Mouse (Mus musculus) thymus, postnatal 36 days (tissue): Measurements from ENCODE around the gene Eps15l1.

Experiments used
- DNase-seq, 2 experiments: peaks; one replicate each; pipeline ENCODE4 v3.0.0; 2022; ENCODE audit warnings: mixed read lengths in 2 of 2

Eps15l1 gene

DNA sequence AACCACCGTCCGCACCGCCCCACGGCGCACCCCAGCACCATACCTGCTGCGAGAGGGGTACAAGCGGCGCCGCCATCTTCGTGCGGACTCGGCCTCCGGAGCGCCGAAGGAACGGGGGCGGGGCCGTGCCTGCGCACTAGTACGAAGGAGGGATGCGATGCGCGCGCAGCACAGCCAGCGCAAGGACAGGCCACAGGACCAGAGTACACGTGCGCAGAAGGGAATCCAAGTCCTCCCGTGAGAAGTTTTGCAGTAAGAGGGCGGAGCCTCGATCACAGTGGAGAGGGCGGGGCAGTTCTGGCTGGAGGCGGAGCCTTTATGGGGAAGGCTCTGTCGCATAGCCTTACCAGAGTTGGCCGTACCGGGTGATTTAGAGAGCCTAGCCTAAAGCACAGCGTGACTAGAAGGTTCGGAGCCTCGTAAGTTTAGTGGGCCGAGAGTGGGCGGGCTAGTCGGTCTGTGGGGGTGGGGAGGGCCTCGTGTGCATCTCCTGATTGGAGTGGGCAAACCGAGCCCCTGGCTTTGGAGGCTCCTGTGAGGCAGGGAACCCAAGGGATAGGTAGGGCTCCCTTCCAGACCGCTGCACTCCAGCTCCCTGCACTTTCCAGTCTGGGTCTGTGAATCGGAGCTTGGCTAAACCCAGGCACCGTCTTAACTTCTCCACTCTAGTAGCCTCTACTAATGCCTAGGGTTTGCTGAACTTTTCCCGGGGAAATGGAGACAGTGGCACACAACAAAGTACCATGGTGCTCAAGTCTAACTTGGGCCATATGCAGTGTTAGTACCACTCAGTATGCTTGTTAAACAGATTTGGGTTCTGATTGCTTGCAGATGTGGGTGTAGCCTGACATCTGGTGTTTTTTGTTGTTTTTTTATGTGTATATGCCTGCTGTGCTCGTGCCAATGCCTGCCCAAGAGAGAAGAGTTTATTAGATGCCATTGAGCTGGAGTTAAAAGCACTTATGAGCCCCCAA is at the start of gene Eps15l1:
Eps15l1 (minus strand) TSS at position 99 of the 974 bp plus-strand sequence.
- peak; percentile 99 for DNase-seq

GRCm38 (mm10) chr8:72470684-72471083 is 49.4 kb upstream of the Eps15l1 start:
- no peak for DNase-seq

DNA sequence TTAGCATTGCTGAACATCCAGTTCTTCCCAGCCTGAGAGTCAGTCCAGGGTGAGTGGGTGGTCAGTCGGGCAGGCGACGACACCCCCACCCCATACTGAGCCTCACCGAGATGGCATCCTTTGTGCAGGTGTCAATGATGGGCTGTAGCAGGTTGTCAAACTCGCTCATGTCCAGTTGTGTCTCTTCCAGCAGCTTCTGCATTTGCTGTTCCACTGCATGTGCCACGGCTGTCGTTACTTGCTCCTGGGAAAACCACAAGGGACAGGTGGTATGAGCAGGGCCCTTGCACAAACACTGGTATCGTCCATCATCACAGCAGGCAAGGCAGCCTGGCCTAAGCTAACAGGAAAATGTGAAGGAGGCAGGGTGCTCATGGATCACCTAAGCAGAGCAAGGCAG is 48.7 kb upstream of the Eps15l1 start:
- DNase-seq = no peak

DNA sequence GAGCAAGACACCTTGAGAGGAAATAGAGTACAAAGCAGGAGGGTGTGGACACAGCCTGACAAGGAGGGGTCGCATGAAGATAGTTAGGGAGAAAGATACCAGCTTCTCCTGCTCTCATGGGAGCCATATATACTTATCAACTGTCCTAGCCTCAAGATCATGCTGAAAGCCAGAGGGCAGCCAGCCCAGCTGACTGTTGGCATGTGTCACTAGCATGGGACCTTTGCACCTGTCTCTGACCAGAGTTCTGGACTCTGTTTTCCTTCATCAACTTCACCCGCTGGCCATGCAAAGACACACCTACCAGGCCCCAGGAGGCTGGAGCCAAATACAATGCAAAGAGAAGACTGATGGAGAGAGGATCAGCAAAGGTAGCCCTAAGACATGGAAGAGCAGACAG is 48.0 kb upstream of the Eps15l1 start:
- no peak for DNase-seq

DNA sequence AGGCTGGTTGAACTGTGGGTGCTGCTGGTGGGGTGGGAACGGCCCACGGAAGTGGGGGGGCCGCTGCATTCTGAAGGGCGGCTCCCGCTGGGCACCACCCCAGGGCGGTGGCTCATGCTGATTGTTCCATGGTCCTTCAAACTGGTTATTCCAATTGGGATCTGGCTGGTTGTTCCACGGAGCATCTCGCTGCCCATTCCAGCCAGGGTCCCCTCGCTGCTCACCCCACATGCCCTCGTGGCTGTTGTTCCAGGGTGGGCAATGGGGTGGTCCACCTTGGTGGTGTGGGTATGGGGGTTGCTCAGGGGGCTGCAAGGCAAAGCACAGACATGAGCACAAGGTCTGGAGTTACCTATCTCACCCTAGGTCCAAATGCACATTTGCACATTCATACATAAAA is 43.0 kb upstream of the Eps15l1 start:
- no peak for DNase-seq

- no peak for DNase-seq
Observed at GRCm38 (mm10) chr8:72459881-72460533, 38.7 kb upstream of the Eps15l1 start.

- no peak for DNase-seq
Observed at GRCm38 (mm10) chr8:72458457-72458856, 37.2 kb upstream of the Eps15l1 start.

DNA sequence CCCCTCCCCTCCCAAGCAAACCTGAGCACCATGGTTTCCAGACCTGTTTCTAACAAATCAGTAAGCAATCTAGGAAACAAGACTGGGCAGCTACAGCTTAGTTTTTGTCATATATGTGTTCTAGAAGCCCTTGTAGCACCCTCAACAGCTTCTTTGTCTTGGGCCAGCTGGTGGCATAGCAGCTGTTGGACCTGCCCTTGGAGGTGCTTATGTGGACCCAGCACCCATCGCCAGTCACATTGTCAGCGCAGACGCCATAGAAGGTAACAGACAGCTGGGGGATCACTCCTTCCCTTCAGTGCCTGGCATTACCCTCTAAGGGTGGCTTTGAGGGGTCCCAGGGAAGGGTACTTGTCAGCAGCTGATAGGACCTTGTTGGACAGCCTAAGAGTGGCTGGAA is 36.5 kb upstream of the Eps15l1 start:
- DNase-seq = no peak

DNA sequence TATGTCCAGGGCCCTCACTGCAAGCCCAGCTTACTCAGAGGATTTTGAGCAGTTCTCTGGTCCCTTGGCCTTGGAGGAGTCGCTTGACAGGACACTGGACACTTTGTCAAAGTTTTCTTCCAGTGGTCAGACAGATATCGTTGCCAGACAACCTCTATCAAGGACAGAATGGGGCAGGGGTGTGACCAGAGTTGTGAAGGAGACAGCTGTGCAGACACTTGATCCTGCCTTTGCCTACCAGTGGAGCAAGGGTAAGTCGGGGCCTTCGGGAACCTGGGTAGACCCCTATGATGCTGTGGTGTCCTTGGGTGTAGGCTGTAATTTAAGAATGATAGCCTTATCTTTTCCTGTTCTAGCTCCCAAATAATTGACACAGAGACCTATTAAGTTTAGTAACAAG is 34.1 kb upstream of the Eps15l1 start:
- no peak for DNase-seq

- no peak for DNase-seq
Observed at GRCm38 (mm10) chr8:72453904-72454303, 32.6 kb upstream of the Eps15l1 start.

DNA sequence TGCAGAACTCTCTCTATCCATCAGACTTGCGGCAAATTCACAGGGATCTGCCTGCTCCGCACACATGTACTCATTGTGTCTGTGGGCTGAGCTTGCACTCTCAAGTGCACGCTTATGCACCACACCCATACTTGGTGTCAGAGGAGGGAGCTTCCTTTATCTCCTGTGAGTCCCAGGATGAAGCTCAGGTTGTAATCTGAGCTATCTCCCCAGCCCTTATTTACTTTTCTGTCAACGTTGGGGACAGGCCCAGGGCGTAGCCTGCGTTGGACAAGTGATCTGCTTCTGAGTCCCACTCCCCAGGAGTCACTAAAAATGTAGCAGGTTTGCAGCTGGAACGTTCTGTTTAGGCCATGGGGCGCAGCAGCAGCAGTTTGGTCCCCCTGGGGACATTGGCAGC is 30.3 kb upstream of the Eps15l1 start:
- DNase-seq = no peak

GRCm38 (mm10) chr8:72445071-72445470 is 23.8 kb upstream of the Eps15l1 start:
- DNase-seq = no peak

- no peak for DNase-seq
Observed at GRCm38 (mm10) chr8:72443994-72444350, 22.7 kb upstream of the Eps15l1 start.

DNA sequence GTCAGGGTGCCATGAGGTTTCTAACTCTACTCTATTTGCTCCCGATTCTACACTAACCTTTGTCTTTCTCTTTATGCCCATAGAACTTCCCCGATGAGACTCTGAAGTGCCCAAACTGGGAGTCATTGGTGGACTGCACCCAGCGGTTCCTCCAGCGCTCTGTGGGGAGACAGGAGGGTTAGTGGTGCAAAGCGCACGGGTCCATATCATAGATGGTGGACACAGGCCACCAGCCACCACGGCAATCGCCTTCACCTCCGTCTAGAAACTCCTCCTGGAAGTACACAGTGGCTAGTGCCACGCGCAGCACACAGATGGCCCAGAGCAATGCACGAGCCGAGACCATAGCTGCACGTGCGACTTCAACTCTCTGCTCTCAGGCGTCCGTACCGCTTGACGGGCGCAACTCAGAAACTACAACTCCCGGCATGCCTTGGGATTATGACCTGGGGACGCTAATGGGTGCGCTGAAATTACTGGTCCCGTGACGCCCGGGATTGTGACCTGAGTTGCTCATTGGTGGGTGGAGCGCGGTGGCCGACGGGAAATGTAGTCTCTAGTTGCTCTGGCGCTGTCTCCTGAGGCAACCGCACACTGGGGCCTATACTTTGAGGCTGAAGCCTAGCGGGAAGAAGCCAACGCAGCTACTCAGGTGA is 22.2 kb upstream of the Eps15l1 start, which contains the start of the genes Calr3 and 1700030K09Rik:
Calr3 (minus strand) TSS at position 533 of the 656 bp plus-strand sequence.
1700030K09Rik (plus strand) TSS at position 543 of the 656 bp plus-strand sequence.
- DNase-seq = peak; percentile 97 to 99

DNA sequence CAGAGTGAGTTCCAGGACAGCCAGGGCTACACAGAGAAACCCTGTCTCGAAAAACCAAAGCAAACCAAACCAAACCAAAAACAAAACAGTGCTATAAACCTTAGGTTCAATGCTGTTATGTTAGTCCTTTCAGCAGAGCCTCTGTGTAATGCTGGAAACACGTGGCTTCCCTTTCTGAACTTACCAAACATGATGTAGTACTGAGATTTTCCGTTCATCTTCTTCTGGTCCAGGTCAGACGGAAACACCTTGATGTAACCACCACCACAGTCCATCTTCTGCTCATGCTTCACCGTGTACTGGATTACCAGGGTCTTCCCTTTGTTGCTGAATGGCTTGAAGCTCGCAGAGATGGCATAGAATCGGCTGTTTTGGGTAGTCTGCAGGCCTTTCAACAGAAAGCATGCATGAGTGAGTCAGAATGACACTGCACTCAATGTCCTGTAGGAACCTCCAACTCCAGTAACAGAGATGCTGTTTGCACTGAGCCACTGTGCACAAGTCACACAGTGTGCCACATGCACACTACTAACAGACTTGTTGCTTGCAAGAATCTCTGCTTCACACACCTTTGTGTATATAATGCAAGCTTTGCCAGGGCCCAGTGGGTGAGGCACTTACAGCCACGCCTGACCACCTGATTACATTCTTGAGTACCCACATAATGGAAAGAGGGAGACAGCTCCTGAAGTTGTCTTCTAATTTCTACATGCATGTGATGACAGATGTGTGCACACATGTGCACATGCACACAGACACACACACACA is 17.2 kb upstream of the Eps15l1 start:
- DNase-seq = no peak

DNA sequence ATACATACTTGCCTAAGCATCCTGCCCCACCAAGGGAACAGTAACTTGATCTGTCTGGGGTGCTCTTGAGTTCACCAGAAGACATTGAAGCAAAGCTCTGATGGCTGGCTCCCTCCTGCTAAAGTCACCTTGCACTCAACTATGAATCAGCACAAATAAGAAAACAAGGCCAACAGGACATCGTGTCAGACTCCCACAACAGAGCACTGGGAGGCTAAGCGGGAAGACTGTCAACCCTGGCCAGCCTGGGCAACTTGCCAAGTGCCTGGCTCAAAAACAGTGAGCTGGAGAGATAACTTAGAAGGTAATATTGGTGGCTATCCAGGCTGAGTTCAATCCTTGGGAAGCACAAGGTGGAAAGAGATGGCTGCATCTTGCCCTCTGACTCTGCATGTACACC is 13.7 kb upstream of the Eps15l1 start:
- DNase-seq = no peak

DNA sequence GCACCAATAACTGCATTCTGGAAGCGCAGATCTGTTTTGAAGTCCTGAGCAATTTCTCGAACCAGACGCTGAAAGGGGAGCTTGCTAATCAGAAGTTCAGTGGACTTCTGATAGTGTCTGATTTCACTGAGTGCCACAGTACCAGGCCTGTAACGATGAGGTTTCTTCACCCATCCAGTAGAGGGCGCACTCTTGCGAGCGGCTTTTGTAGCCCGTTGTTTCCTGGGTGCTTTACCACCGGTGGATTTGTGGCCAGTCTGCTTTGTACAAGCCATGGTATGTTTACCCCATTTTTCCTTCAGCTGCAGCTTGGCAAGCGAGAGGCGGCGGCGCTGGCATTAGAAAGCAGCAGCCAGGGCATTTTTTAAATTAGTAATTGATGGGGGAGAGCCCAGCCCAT is 8.4 kb upstream of the Eps15l1 start:
- DNase-seq = peak; percentile 51 to 53

- no peak for DNase-seq
Observed at GRCm38 (mm10) chr8:72422926-72423325, 1.7 kb upstream of the Eps15l1 start.

- DNase-seq = peak; percentile 61 to 73
Observed at GRCm38 (mm10) chr8:72420571-72421361, 494 bp downstream of the Eps15l1 start.

- no peak for DNase-seq
Observed at GRCm38 (mm10) chr8:72418073-72418472, 3.2 kb downstream of the Eps15l1 start.

DNA sequence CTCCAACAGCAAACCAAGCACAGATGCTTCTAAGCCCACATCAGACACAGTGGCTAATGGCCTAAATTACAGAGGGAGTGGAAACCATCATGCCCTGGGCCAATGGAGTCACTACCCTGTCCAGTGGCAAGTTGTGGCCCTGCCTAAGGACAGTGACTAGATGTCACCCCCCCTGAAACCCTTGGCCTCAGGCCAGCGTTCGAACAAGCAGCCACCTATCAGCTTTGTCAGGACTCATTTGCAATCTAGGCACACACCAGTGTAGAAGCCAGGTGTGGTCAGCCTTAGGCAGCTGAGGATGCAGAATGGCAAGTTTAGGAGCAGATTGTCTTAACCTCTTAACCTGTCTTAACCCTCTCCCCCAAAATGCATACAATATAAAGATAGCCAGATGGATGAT is 6.0 kb downstream of the Eps15l1 start:
- no peak for DNase-seq

GRCm38 (mm10) chr8:72413839-72414238 is 7.4 kb downstream of the Eps15l1 start:
- no peak for DNase-seq
